In genomic region chr15:44950952-44951642, GRCm38 (mm10) we compare ENCODE assay signal across 16 mouse cellular contexts.
"Had no signal": no experiment of that assay in that cellular context is flagged by ENCODE, and none has a peak within 500 bp of the region (broad histone marks: within the 10 kb centered on the region; RNA-seq: fewer than 3 reads in every experiment).

No protein-coding gene starts in this region.

- ATAC-seq: intestine, postnatal 0 days; lung, postnatal 0 days; midbrain, embryonic 15.5 days had no signal

- H3K27me3 ChIP-seq: midbrain, embryonic 15.5 days; neural tube, embryonic 12.5 days had no signal

- H3K9ac ChIP-seq: liver, embryonic 14.5 days; midbrain, embryonic 15.5 days; neural tube, embryonic 12.5 days had no signal

- H3K4me2 ChIP-seq: midbrain, embryonic 15.5 days; neural tube, embryonic 12.5 days had no signal

- H3K36me3 ChIP-seq: midbrain, embryonic 15.5 days; neural tube, embryonic 12.5 days had no signal

- H3K4me1 ChIP-seq: midbrain, embryonic 15.5 days; neural tube, embryonic 12.5 days had no signal

- H3K4me3 ChIP-seq: left cerebral cortex, adult 2 months; midbrain, embryonic 15.5 days; myocyte; neural tube, embryonic 12.5 days had no signal

- H3K27ac ChIP-seq: left cerebral cortex, adult 2 months; liver, embryonic 14.5 days; midbrain, embryonic 15.5 days; neural tube, embryonic 12.5 days had no signal

- H3K9me3 ChIP-seq: midbrain, embryonic 15.5 days; neural tube, embryonic 12.5 days had no signal

- DNase-seq: kidney, adult 8-10 months; kidney, postnatal 25 days; lung, adult 2 months; lung, postnatal 36 days; retina, postnatal 1 day; right cerebral cortex, postnatal 4 days; spleen, adult 18-20 months; thymus, adult 18-20 months; thymus, postnatal 14 days had no signal
